Mouse (Mus musculus): ENCODE results near the gene Gm10912. TPM values are rescaled to one million over a fixed set of nuclear protein-coding genes. Genes with fewer than 3 reads are reported as not detected.
A peak's percentile ranks its signal among the peaks of the same experiment; 100 is the strongest.
"Not testable (repeated sequence)": the region's sequence is repeated elsewhere in the genome, so short reads cannot be mapped to it uniquely, and the experiment has no call there.

The Gm10912 gene
- polyA plus RNA-seq, 1 experiment from 2014 or later, result not detected

DNA sequence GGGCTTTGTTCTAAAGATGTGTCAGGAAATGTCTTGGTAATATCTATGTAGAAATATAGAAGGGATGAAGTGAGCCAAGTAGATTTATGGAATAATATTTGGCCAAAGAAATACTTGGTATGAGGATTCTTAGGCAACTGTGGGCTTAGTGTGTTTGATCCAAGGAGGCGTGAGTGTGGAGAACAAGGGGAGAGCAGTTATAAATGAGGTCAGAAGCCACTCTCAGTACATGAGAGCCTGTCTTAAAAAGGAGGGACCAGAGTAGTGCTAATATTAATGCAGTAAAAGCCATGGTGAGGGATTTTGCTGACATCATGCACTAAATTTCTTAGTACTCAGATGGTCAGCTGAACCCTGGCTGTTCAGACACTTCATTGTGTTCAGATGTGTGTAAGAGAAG, 7.2 kb upstream of the Gm10912 start:
- no peak overlapping the region for H3K4me3 ChIP-seq (ENCODE audit: low read depth, low read length)
- no peak overlapping the region for H3K4me2 ChIP-seq
- H3K27me3 ChIP-seq (ENCODE audit: control insufficient read depth, insufficient read depth, low read length), result no peaks in the 10 kb centered on the region
- H3K4me1 ChIP-seq (ENCODE audit: control insufficient read depth, insufficient read depth, low read length), result no peaks in the 10 kb centered on the region
- no peak for ATAC-seq (replicated peaks; ENCODE audit: insufficient number of reproducible peaks, low FRiP score, low TSS enrichment)
- no peak overlapping the region for H3K9ac ChIP-seq (ENCODE audit: low read depth, low read length)
- 90% methylated on average over 1 of the region's 1 CpGs for WGBS (ENCODE audit: insufficient replicate concordance)
- peaks cover 11% of the 10 kb centered on the region; the same call in 1 of the 2 replicates for H3K36me3 ChIP-seq (ENCODE audit: control insufficient read depth, insufficient read depth, low read length)
- H3K9me3 ChIP-seq (replicated peaks; ENCODE audit: control insufficient read depth, low read length), result no peaks in the 10 kb centered on the region
- H3K27ac ChIP-seq (ENCODE audit: low read depth, low read length), result no peak overlapping the region

DNA sequence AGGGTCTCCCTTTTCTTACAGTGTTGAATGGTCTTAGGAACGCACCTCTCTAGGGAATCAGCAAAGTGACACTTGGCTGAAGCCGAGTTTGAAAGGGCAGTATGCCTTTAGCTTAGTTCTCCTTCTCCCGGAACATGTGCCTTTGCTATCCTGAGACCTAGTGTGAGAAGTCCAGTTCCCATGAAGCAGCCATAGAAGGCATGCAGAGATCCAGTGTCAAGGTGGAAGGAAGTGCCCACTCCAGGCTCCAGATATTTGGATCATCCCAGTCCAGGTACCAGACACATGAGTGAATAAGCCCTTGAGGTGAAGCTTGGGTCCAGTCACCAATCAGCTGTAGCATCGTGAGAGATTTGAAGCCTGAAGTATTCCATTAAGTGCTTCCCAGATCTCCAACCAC, 6.7 kb upstream of the Gm10912 start:
- H3K9ac ChIP-seq (ENCODE audit: low read depth, low read length), result no peak overlapping the region
- H3K27me3 ChIP-seq (ENCODE audit: control insufficient read depth, insufficient read depth, low read length), result no peaks in the 10 kb centered on the region
- no peaks in the 10 kb centered on the region for H3K9me3 ChIP-seq (replicated peaks; ENCODE audit: control insufficient read depth, low read length)
- no peak overlapping the region for H3K4me3 ChIP-seq (ENCODE audit: low read depth, low read length)
- H3K27ac ChIP-seq (ENCODE audit: low read depth, low read length), result no peak overlapping the region
- ATAC-seq (replicated peaks; ENCODE audit: insufficient number of reproducible peaks, low FRiP score, low TSS enrichment), result no peak
- H3K36me3 ChIP-seq (ENCODE audit: control insufficient read depth, insufficient read depth, low read length), result peaks cover 11% of the 10 kb centered on the region; the same call in 1 of the 2 replicates
- H3K4me2 ChIP-seq, result no peak overlapping the region
- H3K4me1 ChIP-seq (ENCODE audit: control insufficient read depth, insufficient read depth, low read length), result no peaks in the 10 kb centered on the region
- 86% methylated on average over 4 of the region's 4 CpGs for WGBS (ENCODE audit: insufficient replicate concordance)

DNA sequence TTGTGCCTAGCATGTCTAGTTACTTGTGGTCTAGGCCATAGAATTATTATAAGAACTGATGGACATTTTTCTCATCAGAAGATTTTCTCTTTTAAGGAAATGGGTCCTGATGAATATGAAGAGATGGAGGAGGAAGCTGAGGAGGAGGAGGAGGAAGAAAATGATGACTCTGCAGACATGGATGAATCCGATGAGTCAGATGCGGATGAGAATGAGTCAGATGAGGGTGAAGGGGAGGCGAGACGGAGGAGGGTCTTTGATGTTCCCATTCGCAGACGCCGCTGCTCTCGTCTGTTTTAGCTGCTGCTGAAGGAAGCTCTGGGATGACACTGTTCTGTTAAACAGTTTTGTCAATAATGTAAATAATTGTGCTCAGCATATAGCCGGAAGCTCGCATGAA, 5.8 kb upstream of the Gm10912 start:
- Histone ChIP-seq H3K9ac (ENCODE audit: low read depth, low read length) (no peak overlapping the region), H3K9me3 (replicated peaks; ENCODE audit: control insufficient read depth, low read length) (no peaks in the 10 kb centered on the region), H3K27ac (ENCODE audit: low read depth, low read length) (no peak overlapping the region), H3K4me1 (ENCODE audit: control insufficient read depth, insufficient read depth, low read length) (no peaks in the 10 kb centered on the region), H3K27me3 (ENCODE audit: control insufficient read depth, insufficient read depth, low read length) (no peaks in the 10 kb centered on the region), H3K4me3 (ENCODE audit: low read depth, low read length) (no peak overlapping the region), H3K4me2 (no peak overlapping the region), H3K36me3 (ENCODE audit: control insufficient read depth, insufficient read depth, low read length) (0 out of 2 replicates have a peak, but pooled peaks cover 11% of the 10 kb centered on the region)
- WGBS (ENCODE audit: insufficient replicate concordance), result 79% methylated on average over 10 of the region's 10 CpGs
- ATAC-seq (replicated peaks; ENCODE audit: insufficient number of reproducible peaks, low FRiP score, low TSS enrichment), result no peak

DNA sequence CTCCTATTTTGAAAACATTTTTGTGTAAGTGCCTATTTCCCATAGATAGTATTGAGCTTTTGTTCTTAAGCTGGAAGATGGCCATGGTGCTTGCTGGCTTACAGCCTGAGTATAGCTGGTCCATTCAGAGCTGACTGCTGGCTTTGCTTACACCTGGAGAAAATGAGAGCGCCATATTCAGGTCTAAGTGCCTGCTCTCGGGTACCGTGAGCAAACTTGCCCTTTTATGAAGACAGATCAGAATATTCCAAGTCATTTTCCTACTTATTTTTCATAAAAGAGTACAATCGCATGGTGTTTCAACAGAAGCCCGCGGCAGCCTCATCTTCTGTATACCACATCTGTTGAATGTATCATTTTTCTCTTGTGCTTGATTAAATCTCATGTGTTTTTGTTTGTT, 4.6 kb upstream of the Gm10912 start:
- 0 out of 2 replicates have a peak, but pooled peaks cover 5% of the 10 kb centered on the region for H3K36me3 ChIP-seq (ENCODE audit: control insufficient read depth, insufficient read depth, low read length)
- H3K4me3 ChIP-seq (ENCODE audit: low read depth, low read length), result no peak overlapping the region
- H3K27ac ChIP-seq (ENCODE audit: low read depth, low read length), result no peak overlapping the region
- H3K27me3 ChIP-seq (ENCODE audit: control insufficient read depth, insufficient read depth, low read length), result no peaks in the 10 kb centered on the region
- 95% methylated on average over 6 of the region's 6 CpGs for WGBS (ENCODE audit: insufficient replicate concordance)
- H3K4me2 ChIP-seq, result no peak overlapping the region
- H3K4me1 ChIP-seq (ENCODE audit: control insufficient read depth, insufficient read depth, low read length), result no peaks in the 10 kb centered on the region
- no peak overlapping the region for H3K9ac ChIP-seq (ENCODE audit: low read depth, low read length)
- H3K9me3 ChIP-seq (replicated peaks; ENCODE audit: control insufficient read depth, low read length), result no peaks in the 10 kb centered on the region
- ATAC-seq (replicated peaks; ENCODE audit: insufficient number of reproducible peaks, low FRiP score, low TSS enrichment), result no peak

DNA sequence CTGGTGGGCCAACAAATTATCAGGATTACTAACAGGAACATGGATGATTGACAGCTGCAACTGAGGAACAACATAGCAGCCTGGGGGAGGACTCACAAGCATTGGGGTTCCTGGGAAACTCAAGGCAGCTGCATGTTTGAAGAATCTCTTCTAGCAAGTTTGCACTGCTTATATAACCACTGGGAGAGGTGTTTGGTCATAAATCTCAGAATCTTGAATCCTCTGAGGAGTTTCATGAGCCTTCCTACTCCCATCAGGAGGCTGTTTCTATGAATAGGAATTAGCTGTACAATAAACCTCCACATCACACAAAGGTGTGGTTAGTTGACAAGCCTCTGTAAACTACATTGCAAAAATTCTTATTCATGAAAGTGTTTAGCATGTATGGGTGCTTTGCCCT, 3.0 kb upstream of the Gm10912 start:
- no peaks in the 10 kb centered on the region for H3K4me1 ChIP-seq (ENCODE audit: control insufficient read depth, insufficient read depth, low read length)
- no peak overlapping the region for H3K9ac ChIP-seq (ENCODE audit: low read depth, low read length)
- ATAC-seq (replicated peaks; ENCODE audit: insufficient number of reproducible peaks, low FRiP score, low TSS enrichment), result no peak
- no peak overlapping the region for H3K4me2 ChIP-seq
- H3K4me3 ChIP-seq (ENCODE audit: low read depth, low read length), result no peak overlapping the region
- H3K27ac ChIP-seq (ENCODE audit: low read depth, low read length), result no peak overlapping the region
- H3K27me3 ChIP-seq (ENCODE audit: control insufficient read depth, insufficient read depth, low read length), result no peaks in the 10 kb centered on the region
- H3K9me3 ChIP-seq (replicated peaks; ENCODE audit: control insufficient read depth, low read length), result no peaks in the 10 kb centered on the region
- 0 out of 2 replicates have a peak, but pooled peaks cover 5% of the 10 kb centered on the region for H3K36me3 ChIP-seq (ENCODE audit: control insufficient read depth, insufficient read depth, low read length)

DNA sequence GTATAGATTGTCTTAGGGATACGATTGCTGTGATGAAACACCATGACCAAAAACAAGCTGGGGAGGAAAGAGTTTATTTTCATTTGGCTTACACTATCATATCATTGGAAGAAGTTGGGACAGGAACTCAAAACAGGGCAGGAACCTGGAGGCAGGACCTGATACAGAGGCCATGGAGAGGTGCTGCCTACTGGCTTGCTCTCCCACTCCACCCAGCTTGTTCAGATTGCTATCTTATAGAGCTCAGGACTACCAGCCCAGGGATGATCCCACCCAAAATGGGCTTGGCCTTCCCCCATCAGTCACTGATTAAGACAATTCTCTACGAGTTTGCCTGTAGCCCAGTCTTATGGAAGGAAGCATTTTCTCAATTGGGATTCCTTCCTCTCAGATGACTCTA, 1.5 kb upstream of the Gm10912 start:
- Histone ChIP-seq H3K9me3 (replicated peaks; ENCODE audit: control insufficient read depth, low read length) (no peaks in the 10 kb centered on the region), H3K27ac (ENCODE audit: low read depth, low read length) (no peak overlapping the region), H3K4me3 (ENCODE audit: low read depth, low read length) (no peak overlapping the region), H3K27me3 (ENCODE audit: control insufficient read depth, insufficient read depth, low read length) (no peaks in the 10 kb centered on the region), H3K4me2 (no peak overlapping the region), H3K36me3 (ENCODE audit: control insufficient read depth, insufficient read depth, low read length) (0 out of 2 replicates have a peak, but pooled peaks cover 5% of the 10 kb centered on the region), H3K9ac (ENCODE audit: low read depth, low read length) (no peak overlapping the region), H3K4me1 (ENCODE audit: control insufficient read depth, insufficient read depth, low read length) (no peaks in the 10 kb centered on the region)
- ATAC-seq (replicated peaks; ENCODE audit: insufficient number of reproducible peaks, low FRiP score, low TSS enrichment), result no peak
- WGBS (ENCODE audit: insufficient replicate concordance), result 69% methylated on average over 2 of the region's 2 CpGs

DNA sequence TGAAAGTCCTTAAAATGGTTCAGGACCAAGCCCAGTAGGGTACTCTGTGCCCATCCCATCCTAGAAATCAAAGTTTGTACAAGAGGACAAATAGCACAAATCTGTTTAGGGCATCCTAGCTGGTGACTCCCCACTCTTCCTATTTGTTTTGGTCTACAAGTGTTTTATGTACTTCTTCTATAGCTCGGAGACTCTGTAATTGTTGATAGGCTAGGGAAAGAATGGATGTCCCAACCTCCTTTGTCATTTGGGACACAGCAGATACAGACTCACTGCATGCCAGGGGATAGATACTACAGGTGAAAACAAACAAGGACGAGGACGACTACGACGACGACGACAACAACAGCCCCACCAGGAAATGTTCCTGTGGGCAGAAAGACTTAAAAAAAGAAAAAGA, 2.8 kb downstream of the Gm10912 start, which contains the start of gene Gm10799:
Gene Gm10799 (minus strand): TSS at position 101 of the 400 bp plus-strand sequence.
- not testable (repeated sequence) for H3K27ac ChIP-seq (ENCODE audit: low read depth, low read length); H3K4me3 ChIP-seq (ENCODE audit: low read depth, low read length); H3K4me2 ChIP-seq; H3K9me3 ChIP-seq (replicated peaks; ENCODE audit: control insufficient read depth, low read length); H3K36me3 ChIP-seq (ENCODE audit: control insufficient read depth, insufficient read depth, low read length); H3K9ac ChIP-seq (ENCODE audit: low read depth, low read length); H3K4me1 ChIP-seq (ENCODE audit: control insufficient read depth, insufficient read depth, low read length); H3K27me3 ChIP-seq (ENCODE audit: control insufficient read depth, insufficient read depth, low read length); ATAC-seq (replicated peaks; ENCODE audit: insufficient number of reproducible peaks, low FRiP score, low TSS enrichment)
- 74% methylated on average over 7 of the region's 7 CpGs for WGBS (ENCODE audit: insufficient replicate concordance)

DNA sequence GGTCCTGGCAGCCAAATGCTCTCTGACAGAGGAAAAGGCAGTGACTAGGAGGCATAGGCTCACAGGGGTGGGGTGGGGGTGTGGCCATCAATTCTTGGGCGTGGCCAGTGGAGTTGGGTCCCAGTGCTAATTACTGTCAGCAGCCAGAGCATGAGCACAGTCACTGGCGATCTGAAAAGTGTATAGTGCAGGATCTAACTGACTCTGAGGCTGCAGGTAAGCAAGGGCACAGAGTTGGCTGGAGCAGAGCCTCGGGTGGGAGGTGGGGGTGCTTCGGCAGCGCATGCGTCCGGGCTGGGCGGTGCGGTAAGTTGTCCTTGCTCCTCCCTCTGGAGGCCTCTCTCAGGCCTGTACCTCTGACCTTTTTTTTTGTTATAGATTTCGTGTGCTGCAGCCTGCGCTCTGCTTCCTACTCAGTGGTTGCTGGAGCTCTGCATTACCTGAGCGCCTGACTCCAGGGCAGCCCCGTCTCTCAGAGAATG, 4.1 kb downstream of the Gm10912 start, which contains the start of gene Cd59b:
Gene Cd59b (plus strand): TSS at position 146 of the 482 bp plus-strand sequence.
- Histone ChIP-seq H3K36me3 (ENCODE audit: control insufficient read depth, insufficient read depth, low read length) (no peaks in the 10 kb centered on the region), H3K9ac (ENCODE audit: low read depth, low read length) (peak within 1 kb of the TSS; percentile 58; the same call in 1 of the 2 replicates), H3K4me1 (ENCODE audit: control insufficient read depth, insufficient read depth, low read length) (0 out of 2 replicates have a peak, but pooled peaks cover 3% of the 10 kb centered on the region), H3K27ac (ENCODE audit: low read depth, low read length) (no peak within 1 kb of the TSS), H3K9me3 (replicated peaks; ENCODE audit: control insufficient read depth, low read length) (no peaks in the 10 kb centered on the region), H3K27me3 (ENCODE audit: control insufficient read depth, insufficient read depth, low read length) (no peaks in the 10 kb centered on the region), H3K4me2 (peak within 1 kb of the TSS; percentile 64), H3K4me3 (ENCODE audit: low read depth, low read length) (peak within 1 kb of the TSS; percentile 28)
- ATAC-seq (replicated peaks; ENCODE audit: insufficient number of reproducible peaks, low FRiP score, low TSS enrichment), result peak; percentile 80
- 9% methylated on average over 13 of the region's 13 CpGs for WGBS (ENCODE audit: insufficient replicate concordance)

DNA sequence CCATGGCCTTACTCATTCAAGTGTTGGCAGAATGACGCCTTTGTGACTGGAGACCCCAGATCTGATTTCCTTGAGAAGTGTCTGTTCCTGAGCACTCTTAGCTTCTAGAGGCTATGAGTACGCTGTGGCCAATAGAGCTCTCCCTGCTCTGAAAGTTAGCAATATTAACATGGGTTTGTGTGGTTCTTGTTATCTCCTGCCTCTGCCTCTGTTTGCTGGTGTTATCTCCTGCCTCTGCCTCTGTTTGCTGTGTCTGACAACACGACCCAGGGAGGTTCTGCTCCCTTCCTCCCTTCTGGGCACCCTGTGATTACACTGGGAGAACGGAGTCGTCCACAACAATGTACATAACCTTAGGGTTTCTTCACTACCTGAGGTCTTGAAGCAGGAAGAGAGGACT, 12.7 kb downstream of the Gm10912 start:
- ATAC-seq (replicated peaks; ENCODE audit: insufficient number of reproducible peaks, low FRiP score, low TSS enrichment), result peak; percentile 91
- H3K4me3 ChIP-seq (ENCODE audit: low read depth, low read length); H3K27ac ChIP-seq (ENCODE audit: low read depth, low read length); H3K9ac ChIP-seq (ENCODE audit: low read depth, low read length); H3K9me3 ChIP-seq (replicated peaks; ENCODE audit: control insufficient read depth, low read length); H3K36me3 ChIP-seq (ENCODE audit: control insufficient read depth, insufficient read depth, low read length); H3K4me1 ChIP-seq (ENCODE audit: control insufficient read depth, insufficient read depth, low read length); H3K27me3 ChIP-seq (ENCODE audit: control insufficient read depth, insufficient read depth, low read length): not testable (repeated sequence)
- 38% methylated on average over 5 of the region's 5 CpGs for WGBS (ENCODE audit: insufficient replicate concordance)
- 0 out of 2 replicates have a peak overlapping the region, but pooled peaks have one; percentile 12 for H3K4me2 ChIP-seq
